Mouse (Mus musculus) urinary bladder, adult 2 months (tissue): Measurements from ENCODE around the gene Pex26. TPM values are rescaled to one million over a fixed set of nuclear protein-coding genes. Genes with fewer than 3 reads are reported as not detected.

Experiments
- DNase-seq: peaks from one replicate; pipeline ENCODE4 v3.0.0; 2022; ENCODE audit warnings: low spot score
- polyA plus RNA-seq: library from polyadenylated mRNA; depleted of rRNA; stranded (reverse); fragments of >200 nt; gene quantifications from 2 replicates; pipeline ENCODE4 v1.2.3, GENCODE M21; 2012

Gene Pex26
- polyA plus RNA-seq, 1 experiment: 17.2 TPM

DNA sequence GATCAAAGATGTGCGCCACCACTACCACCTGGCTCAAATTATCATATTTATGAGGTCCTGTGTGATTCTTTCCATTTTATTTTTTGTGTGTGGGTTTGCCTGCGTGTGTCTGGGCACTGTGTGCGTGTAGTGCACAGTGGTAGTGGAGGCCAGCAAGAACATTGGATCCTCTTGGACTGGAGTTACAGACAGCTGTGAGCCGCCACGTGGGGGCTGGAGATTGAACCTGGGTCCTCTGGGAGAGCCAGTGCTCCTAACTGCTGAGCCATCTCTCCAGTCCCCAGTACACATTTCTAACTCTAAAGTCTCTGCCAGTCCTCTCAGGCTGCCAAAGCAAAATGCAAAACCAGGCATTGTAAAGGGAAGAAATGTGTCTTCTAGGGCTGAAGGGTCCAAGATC is 23.0 kb downstream of the Pex26 start:
- no peak for DNase-seq

DNA sequence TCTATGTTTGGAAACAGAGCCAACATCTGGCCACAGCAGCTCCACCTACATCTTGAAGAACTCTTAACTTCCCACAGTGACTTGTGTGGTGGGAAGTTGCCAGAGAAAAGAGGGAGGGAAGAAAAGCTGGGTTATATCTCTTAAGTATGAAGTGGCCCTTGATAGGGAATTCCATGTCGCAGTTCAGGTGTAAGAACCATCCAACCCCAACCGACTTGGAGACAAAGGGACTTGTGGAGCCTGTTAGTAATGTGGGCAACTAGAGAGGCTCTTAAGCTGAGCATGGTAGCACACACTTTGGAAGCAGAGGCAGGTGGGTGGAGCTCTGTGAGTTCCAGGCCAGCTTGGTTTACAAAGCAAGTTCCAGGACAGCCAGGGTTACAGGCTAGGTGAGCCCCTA is 26.1 kb downstream of the Pex26 start:
- DNase-seq: no peak

DNA sequence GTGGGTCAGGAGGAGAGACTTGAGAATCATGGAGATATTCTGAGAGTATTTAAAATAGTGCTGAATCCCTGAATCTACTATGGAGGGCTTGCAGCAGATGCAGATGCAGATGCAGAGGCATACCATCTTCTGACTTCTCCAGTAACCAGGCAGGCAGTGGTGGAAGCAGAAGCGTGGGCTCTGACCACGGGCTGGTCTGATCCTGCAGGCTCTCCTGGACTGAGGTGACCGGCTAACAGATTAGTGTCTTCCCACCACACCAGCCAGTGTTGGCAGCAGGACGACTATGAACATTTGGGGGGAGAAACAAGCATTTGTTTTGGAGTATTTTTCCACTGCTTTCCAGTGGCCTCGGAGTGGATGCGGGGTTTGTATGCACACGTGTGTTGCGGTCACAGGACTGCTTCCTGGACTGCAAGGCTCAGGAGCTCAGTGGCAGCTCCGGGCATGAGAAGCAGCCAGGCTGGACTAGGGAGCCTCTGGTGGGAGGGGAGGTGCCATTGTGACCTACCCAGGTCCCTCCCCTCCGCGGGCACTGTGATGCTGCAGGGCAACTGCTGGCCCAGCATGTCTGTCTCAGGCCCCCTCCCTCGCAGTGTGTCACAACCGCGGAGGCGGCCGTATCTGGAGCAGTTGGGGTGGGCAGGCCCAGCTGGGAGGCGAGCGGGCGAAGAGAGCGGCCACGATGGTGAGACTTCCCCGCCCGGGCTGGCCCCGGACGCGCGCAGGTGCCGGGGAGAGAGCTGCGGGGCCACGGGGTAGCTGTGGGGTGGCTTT is 26.9 kb downstream of the Pex26 start, which contains the start of gene Tuba8:
Gene Tuba8, plus strand, starts transcription at position 548 of the 777 bp plus-strand sequence.
- peak; percentile 64 for DNase-seq

DNA sequence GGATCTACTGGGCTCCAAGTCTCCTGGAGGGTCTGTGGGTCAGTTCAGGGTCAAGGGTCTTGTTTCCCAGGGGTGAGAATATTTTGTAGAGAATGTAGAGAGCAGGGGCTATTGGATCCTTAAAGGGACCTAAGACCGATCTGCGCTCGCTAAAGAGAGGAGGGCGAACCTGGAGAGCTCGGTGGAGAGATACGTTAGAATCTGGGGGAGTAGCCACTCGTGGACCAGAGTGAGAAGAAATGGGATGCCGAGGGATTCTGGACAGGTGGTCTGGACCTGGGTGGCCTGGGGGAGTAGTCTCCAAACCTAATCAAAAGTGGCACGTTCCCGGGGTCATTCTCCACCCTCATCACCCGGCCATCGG is 27.4 kb downstream of the Pex26 start:
- DNase-seq: no peak

GRCm38 (mm10) chr6:121211743-121212142 is 28.3 kb downstream of the Pex26 start:
- no peak for DNase-seq

DNA sequence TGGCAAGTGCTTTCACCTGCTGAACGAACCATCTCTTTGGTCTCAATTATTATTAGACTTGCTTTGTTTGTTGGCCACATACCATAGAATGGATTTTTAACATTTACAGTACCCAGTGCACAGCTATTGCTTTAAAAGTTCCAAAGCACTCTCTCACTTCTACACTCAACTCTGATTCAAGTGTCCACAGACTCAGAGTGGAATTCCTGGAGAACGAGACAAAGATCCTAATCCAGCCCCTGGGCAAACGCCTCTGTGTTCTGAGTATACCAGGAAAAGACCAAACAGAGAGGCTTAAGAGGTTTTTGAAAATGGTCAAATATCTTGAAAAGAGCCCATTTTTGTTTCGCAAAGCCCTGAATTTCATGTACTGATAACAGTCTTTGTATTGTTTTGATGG is 29.5 kb downstream of the Pex26 start:
- DNase-seq: no peak

GRCm38 (mm10) chr6:121214221-121214620 is 30.8 kb downstream of the Pex26 start:
- no peak for DNase-seq

GRCm38 (mm10) chr6:121214667-121215330 is 31.3 kb downstream of the Pex26 start:
- no peak for DNase-seq

- DNase-seq: no peak
Observed at GRCm38 (mm10) chr6:121215336-121215735, 31.9 kb downstream of the Pex26 start.

DNA sequence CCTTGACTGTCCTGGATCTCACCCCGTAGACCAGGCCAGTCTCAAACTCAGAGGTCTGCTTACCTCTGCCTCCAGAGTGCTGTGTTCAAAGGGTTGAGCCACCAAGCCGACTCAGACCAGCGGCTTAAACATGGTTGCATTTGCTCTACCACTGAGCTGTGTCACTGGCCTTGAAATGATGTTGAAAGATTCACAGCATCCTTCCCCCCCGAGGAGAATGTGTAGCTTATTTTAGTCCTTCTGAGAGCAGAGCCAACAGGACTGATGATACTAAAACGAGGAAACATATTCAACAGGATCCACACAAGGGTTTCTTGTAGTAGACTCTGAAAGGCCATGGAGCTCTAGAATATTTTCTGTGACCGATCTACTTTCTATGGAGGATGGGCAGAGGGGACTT is 32.4 kb downstream of the Pex26 start:
- no peak for DNase-seq

DNA sequence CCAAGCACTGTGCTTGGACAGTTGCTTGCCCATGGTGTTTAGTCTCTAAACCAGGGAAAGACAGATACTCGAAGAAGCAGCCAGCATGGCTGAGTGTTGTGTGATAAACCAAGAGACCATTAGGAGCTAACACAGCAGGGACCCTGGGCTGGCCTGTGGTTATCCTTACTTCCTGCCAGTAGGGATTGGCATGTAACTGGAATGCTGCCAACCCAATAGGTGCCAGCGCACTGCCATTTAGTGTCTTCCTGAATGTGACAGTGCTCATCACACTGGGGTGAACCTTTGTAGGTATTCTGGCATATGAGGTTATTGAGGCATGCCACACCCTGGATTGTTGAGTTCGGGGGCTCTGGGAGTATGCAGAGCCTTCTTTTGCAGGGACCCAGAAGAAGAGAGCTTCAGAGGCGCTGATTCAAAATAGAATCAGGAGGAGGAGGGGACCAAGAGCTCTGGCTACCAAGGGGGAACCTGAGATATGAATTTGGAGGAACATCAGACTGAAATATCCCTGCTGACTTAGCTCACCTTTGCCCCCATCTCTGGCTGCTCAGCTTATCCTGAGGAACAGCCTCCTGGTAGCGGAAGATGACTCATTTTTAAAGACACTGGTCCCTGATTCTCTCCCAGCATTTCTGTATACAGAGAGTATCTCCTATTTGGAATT is 33.3 kb downstream of the Pex26 start:
- DNase-seq: no peak

DNA sequence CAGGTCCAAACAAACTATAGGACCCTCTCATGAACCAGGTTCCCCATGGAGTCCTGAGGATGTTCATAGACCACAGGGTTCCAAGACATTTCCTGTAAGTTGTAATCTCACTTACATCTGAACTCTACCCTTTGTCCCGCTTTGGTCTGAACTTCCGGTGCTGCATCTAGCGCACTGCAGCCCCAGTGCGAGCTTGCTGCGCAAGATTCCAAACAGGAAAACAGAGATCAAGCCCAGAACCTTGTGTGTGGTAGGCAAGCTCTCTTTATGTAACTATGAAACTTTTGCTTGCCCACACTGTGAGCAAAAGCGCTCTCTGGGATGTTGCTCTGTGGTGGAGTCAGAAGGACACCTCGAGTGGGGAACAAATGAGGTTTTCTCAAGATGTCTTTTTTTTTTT is 34.5 kb downstream of the Pex26 start:
- no peak for DNase-seq

- DNase-seq: no peak
Observed at GRCm38 (mm10) chr6:121219406-121219805, 35.9 kb downstream of the Pex26 start.

DNA sequence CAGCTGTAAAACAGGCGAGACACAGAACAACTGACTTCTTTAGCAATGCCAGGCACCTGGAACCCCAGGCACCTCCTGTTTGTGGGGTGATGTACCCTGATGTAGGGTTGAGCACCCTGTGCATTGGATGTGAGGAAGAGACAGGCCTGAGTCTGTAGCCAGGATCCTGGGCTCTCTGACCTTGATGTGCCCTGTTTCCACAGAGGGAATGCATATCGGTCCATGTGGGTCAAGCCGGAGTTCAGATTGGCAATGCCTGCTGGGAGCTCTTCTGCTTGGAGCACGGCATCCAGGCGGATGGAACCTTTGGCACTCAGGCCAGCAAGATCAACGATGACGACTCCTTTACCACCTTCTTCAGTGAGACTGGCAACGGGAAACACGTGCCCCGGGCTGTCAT is 36.7 kb downstream of the Pex26 start:
- DNase-seq: no peak

DNA sequence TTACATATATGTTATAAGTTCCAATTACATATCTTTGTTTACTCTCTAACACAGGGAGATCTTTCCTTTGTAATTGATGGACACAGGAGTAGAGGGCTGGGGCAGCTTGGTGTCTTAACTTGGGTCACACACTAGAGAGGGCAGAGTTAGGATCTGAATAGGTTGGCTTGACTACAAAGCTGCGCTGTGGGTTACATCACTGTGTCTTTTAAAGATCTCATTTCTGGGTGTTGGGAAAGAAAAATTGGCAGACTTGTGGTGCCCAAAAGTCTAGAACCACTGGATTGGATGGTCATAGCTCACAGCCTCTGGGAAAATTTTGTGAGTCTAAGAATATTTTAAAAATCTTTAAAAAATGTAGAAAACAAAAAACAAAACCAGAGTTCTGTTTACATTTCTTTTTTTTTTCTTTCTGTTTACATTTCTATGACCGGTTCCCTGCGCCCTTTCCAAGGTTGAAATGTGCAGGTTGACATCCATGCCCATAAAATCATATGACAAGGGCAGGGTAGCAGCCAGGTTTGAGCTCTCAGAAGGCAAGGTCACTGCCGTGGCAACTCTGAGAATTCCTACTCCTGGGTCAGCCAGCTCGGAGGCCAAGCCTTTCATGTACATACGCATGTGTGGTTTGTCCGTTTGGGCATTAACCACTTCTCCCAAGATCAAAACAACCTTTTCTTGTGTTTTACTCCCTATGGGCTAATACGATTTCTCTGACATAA is 38.6 kb downstream of the Pex26 start:
- no peak for DNase-seq

- no peak for DNase-seq
Observed at GRCm38 (mm10) chr6:121223001-121223400, 39.5 kb downstream of the Pex26 start.

DNA sequence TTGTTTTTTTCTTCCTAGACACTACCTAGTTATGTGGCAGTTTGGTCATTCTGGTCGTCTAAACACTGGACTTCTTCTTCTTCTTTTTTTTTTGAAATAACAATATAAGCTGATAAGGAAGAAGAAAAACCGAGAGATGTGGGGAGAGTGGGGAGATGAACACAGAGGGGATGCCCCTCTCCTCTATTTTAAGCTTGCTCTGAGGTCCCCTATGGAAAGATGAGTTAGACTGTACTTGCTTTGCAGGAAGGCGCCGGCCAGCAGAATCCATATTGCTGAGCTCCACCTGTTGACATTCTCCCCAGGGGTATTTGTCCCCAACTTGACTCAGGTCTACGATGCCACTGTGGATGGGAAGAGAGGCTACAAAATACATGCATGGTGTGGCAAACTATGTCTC is 40.6 kb downstream of the Pex26 start:
- no peak for DNase-seq

- no peak for DNase-seq
Observed at GRCm38 (mm10) chr6:121224993-121225392, 41.5 kb downstream of the Pex26 start.

- DNase-seq: no peak
Observed at GRCm38 (mm10) chr6:121226043-121226442, 42.6 kb downstream of the Pex26 start.

DNA sequence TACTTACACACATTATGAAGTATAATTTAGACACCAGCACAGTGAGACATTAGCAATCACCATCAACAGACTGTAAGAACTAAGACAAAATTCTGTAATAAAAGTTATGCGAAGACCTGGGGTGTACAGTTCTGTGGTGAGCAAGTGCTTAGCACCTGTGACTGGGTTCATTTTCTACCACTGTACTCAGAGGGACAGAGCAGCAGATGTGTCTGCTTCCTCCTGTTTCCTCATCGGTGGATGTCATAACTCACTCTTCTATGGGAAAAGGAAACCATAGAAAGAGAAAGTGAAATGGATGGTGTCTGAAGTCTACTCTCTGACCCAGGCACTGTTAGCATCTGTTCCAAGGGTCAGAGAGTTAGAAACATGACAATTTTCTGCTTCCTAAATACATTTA is 43.3 kb downstream of the Pex26 start:
- no peak for DNase-seq

DNA sequence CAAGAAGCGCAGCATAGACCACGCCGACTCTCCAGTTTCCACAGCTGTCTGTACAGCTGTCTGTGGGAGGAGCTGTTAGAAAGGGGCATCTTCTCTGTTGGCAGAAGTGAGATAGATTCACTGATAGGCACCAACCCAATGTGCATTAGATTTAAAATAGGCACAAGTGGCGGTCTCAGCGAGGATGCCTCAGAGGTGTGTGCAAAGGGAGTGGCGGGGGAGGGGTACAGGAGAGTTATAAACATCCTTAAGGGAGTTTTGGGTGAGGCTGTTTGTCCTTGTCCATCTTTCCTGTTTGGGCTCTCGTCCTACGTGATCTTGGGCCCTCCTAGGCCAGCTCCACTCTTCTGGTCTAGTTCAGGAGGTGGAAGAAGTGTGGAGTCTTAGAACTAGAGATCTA is 45.0 kb downstream of the Pex26 start:
- DNase-seq: no peak

DNA sequence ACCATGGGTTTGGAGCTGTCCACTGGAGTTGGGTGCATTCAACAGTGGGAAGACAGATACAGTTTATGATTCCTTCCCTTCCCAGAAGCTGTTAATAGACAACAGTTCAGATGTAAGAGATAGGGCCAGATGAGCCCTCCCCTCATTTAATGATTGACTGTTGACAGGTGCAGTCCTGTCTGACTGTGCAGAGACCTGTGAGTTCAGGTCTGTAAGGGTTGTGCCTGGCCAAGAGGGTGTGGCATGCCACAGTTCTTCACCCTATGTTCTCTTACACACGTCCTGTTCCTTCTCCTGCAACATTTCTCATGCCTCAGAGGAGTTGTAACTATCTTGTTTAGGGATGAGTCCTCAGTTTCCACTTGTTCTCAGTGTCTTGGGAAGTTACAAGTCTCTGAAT is 49.2 kb downstream of the Pex26 start:
- DNase-seq: no peak
